Mouse (Mus musculus) CH12.LX (cell line): ENCODE results near the gene Ttc33. TPM values are rescaled to one million over a fixed set of nuclear protein-coding genes. Genes with fewer than 3 reads are reported as not detected.

ENCODE experiments used
- DNase-seq: peaks from one replicate; pipeline ENCODE4 v3.0.0-alpha.2; 2013; ENCODE audit errors: extremely low read depth
- H3K27ac ChIP-seq: 2 replicates; pipeline ENCODE4 v1.5.1; 2012; ENCODE audit warnings: low read depth, mild to moderate bottlenecking, control low read depth, moderate library complexity; ENCODE audit not compliant: insufficient read depth
- H3K27me3 ChIP-seq: replicated peaks from 2 replicates; pipeline ENCODE3; 2012; ENCODE audit warnings: inconsistent platforms
- H3K36me3 ChIP-seq, 2 experiments: replicated peaks in 1 of 2; 2 replicates each; pipeline versions ENCODE3 to v1.6.1; 2012; ENCODE audit warnings: inconsistent platforms in 1 of 2, low read length in 1 of 2, mild to moderate bottlenecking in 1 of 2, mixed read lengths in 1 of 2, moderate library complexity in 1 of 2; ENCODE audit not compliant: control insufficient read depth in 1 of 2, insufficient read depth in 1 of 2
- H3K4me1 ChIP-seq, 2 experiments: 2 replicates each; pipeline ENCODE4 v1.6.1; 2012; ENCODE audit warnings: inconsistent platforms in 1 of 2, moderate library complexity in 1 of 2; ENCODE audit not compliant: insufficient read depth in 2 of 2, control insufficient read depth in 1 of 2
- H3K4me2 ChIP-seq: 2 replicates; pipeline ENCODE4 v1.6.1; 2012; ENCODE audit warnings: low read depth, mild to moderate bottlenecking, control low read depth; ENCODE audit not compliant: poor library complexity, insufficient read depth, severe bottlenecking
- H3K4me3 ChIP-seq, 3 experiments: fragments of 150-350 bp in 1 of 3; sonication (generic) in 1 of 3; replicated peaks in 1 of 3; 2 replicates each; pipeline versions ENCODE3 to v1.5.1; 2011 to 2012; ENCODE audit warnings: low read depth in 2 of 3, low read length in 2 of 3, mild to moderate bottlenecking in 2 of 3, moderate library complexity in 2 of 3, control low read depth in 1 of 3, improper control_type of control experiment in 1 of 3, inconsistent platforms in 1 of 3, mixed read lengths in 1 of 3; ENCODE audit not compliant: poor library complexity in 1 of 3
- H3K79me2 ChIP-seq: replicated peaks from 2 replicates; pipeline ENCODE4 v1.6.1; 2012; ENCODE audit warnings: mild to moderate bottlenecking, moderate library complexity; ENCODE audit not compliant: control insufficient read depth, poor library complexity, insufficient read depth, severe bottlenecking; ENCODE audit errors: extremely low read depth
- H3K9ac ChIP-seq: 2 replicates; pipeline ENCODE4 v1.6.1; 2012; ENCODE audit warnings: low read depth, mild to moderate bottlenecking, control low read depth, moderate library complexity; ENCODE audit not compliant: insufficient read depth
- H3K9me3 ChIP-seq: replicated peaks from 2 replicates; pipeline ENCODE3; 2012; ENCODE audit warnings: low read length, inconsistent platforms, mixed read lengths
- CHD1 ChIP-seq: IDR thresholded peaks from 2 replicates; pipeline ENCODE4 v1.6.1; 2012; ENCODE audit warnings: low read depth, low read length, improper control_type of control experiment, inconsistent platforms
- ELF1 ChIP-seq: IDR thresholded peaks from 2 replicates; pipeline ENCODE4 v1.6.1; 2014; ENCODE audit warnings: low read depth, mild to moderate bottlenecking, inconsistent platforms, low read length, improper control_type of control experiment
- ETS1 ChIP-seq: conservative IDR thresholded peaks from 2 replicates; pipeline ENCODE4 v1.6.1; 2012; ENCODE audit warnings: low read depth, mild to moderate bottlenecking, inconsistent platforms, low read length, improper control_type of control experiment, moderate library complexity
- GABPA ChIP-seq: IDR thresholded peaks from 2 replicates; pipeline ENCODE4 v1.6.1; 2012; ENCODE audit warnings: low read depth, low read length, improper control_type of control experiment, inconsistent platforms; ENCODE audit not compliant: insufficient replicate concordance
- IRF4 ChIP-seq: IDR thresholded peaks from 2 replicates; pipeline ENCODE4 v1.6.1; 2014; ENCODE audit warnings: low read depth, mild to moderate bottlenecking, inconsistent platforms, low read length, improper control_type of control experiment
- KAT2A ChIP-seq: IDR thresholded peaks from 2 replicates; pipeline ENCODE4 v1.6.1; 2012; ENCODE audit warnings: low read length, improper control_type of control experiment, inconsistent platforms; ENCODE audit not compliant: insufficient replicate concordance
- MAFK ChIP-seq: IDR thresholded peaks from 2 replicates; pipeline ENCODE4 v1.6.1; 2011; ENCODE audit warnings: low read length, improper control_type of control experiment; ENCODE audit not compliant: insufficient replicate concordance
- MAX ChIP-seq: IDR thresholded peaks from 2 replicates; pipeline ENCODE4 v1.6.1; 2011; ENCODE audit warnings: low read length, improper control_type of control experiment
- MEF2A ChIP-seq: IDR thresholded peaks from 2 replicates; pipeline ENCODE4 v1.6.1; 2014; ENCODE audit warnings: low read depth, mild to moderate bottlenecking, inconsistent platforms, low read length, improper control_type of control experiment, borderline replicate concordance
- MXI1 ChIP-seq: IDR thresholded peaks from 2 replicates; pipeline ENCODE4 v1.6.1; 2011; ENCODE audit warnings: mild to moderate bottlenecking, low read depth, low read length, improper control_type of control experiment
- MYC ChIP-seq: IDR thresholded peaks from 2 replicates; pipeline ENCODE4 v1.6.1; 2011; ENCODE audit warnings: low read depth, mild to moderate bottlenecking, improper control_type of control experiment, low read length
- NELFE ChIP-seq: IDR thresholded peaks from 2 replicates; pipeline ENCODE4 v1.6.1; 2011; ENCODE audit warnings: low read depth, low read length, improper control_type of control experiment
- NRF1 ChIP-seq: IDR thresholded peaks from 2 replicates; pipeline ENCODE4 v1.6.1; 2014; ENCODE audit warnings: low read depth, mild to moderate bottlenecking, inconsistent platforms, low read length, improper control_type of control experiment, moderate library complexity
- PAX5 ChIP-seq: IDR thresholded peaks from 2 replicates; pipeline ENCODE4 v1.6.1; 2012; ENCODE audit warnings: low read length, inconsistent platforms, mixed read lengths
- POLR2A ChIP-seq: IDR thresholded peaks from 2 replicates; pipeline ENCODE4 v1.6.1; 2011; ENCODE audit warnings: low read depth, mild to moderate bottlenecking, improper control_type of control experiment, low read length
- POLR2AphosphoS2 ChIP-seq: IDR thresholded peaks from 2 replicates; pipeline ENCODE4 v1.6.1; 2011; ENCODE audit warnings: low read depth, low read length, improper control_type of control experiment
- RAD21 ChIP-seq: IDR thresholded peaks from 2 replicates; pipeline ENCODE4 v1.6.1; 2011; ENCODE audit warnings: low read depth, mild to moderate bottlenecking, low read length, improper control_type of control experiment, moderate library complexity
- SIN3A ChIP-seq: IDR thresholded peaks from 2 replicates; pipeline ENCODE4 v1.6.1; 2012; ENCODE audit warnings: low read length, improper control_type of control experiment, inconsistent platforms
- TCF12 ChIP-seq: IDR thresholded peaks from 2 replicates; pipeline ENCODE4 v1.6.1; 2014; ENCODE audit warnings: low read depth, mild to moderate bottlenecking, inconsistent platforms, low read length, improper control_type of control experiment
- USF1 ChIP-seq: IDR thresholded peaks from 2 replicates; pipeline ENCODE4 v1.6.1; 2014; ENCODE audit warnings: low read depth, mild to moderate bottlenecking, inconsistent platforms, low read length, improper control_type of control experiment
- ZC3H11A ChIP-seq: IDR thresholded peaks from 2 replicates; pipeline ENCODE4 v1.6.1; 2012; ENCODE audit warnings: low read depth, mild to moderate bottlenecking, inconsistent platforms, low read length, improper control_type of control experiment
- ZKSCAN1 ChIP-seq: IDR thresholded peaks from 2 replicates; pipeline ENCODE4 v1.6.1; 2012; ENCODE audit warnings: low read depth, inconsistent platforms, low read length, improper control_type of control experiment, borderline replicate concordance
- ZMIZ1 ChIP-seq: IDR thresholded peaks from 2 replicates; pipeline ENCODE4 v1.6.1; 2012; ENCODE audit warnings: low read depth, mild to moderate bottlenecking, inconsistent platforms, low read length, improper control_type of control experiment
- ZNF384 ChIP-seq: IDR thresholded peaks from 2 replicates; pipeline ENCODE4 v1.6.1; 2012; ENCODE audit warnings: low read depth, low read length, improper control_type of control experiment, inconsistent platforms
- dilution Hi-C: fragments of 300-500 bp; cut with MboI; formaldehyde crosslinking; loops from 2 replicates; pipeline ENCODE4 v1.14.3; 2020; ENCODE audit warnings: low sequenced_read_pairs; ENCODE audit not compliant: extremely low pct_unique_long_range_greater_than_20kb, extremely low pct_ligation_motif_present
- in situ Hi-C: fragments of 300-500 bp; cut with MboI; formaldehyde crosslinking; loops from 3 replicates; pipeline ENCODE4 v1.14.3; 2019; ENCODE audit warnings: low sequenced_read_pairs, low pct_ligation_motif_present, low pct_unique_long_range_greater_than_20kb, mixed read lengths
- polyA plus RNA-seq: library from polyadenylated mRNA; unstranded; fragments of >175 nt; gene quantifications from 2 replicates; pipeline ENCODE4 v1.2.1, GENCODE M21; 2012; ENCODE audit warnings: low read depth; ENCODE audit not compliant: insufficient read length
- total RNA-seq, 2 experiments: library from RNA; depleted of rRNA; stranded (reverse); fragments of 300-350 nt in 1 of 2; fragments of >200 nt in 1 of 2; gene quantifications; 2 replicates each; pipeline ENCODE4 v1.2.3; 2012 to 2014

Ttc33 gene
- total and polyA plus RNA-seq, 3 experiments = 24.5 to 53.6 (median 34.8) TPM

DNA sequence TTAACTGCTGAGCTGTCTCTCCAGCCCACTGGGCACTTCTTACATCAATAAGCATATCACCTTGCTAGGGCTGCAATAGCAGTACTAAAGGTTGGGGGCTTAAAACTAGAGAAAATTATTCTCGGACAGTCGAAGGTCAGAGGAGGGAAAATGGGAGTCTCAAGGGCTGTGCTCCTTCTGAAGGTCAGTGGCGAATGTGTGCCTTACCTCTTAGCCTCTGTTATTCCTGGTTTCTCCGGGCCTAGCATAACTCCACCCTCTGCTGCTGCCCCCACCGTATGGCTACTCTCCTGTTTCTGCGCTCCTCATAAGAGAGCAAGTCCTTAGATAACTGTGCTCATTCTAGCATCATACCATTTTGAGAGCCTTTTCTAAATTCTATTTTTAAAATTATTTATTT is 33.2 kb upstream of the Ttc33 start:
- no peak overlapping the region for H3K4me3 ChIP-seq
- H3K27ac ChIP-seq = no peak overlapping the region
- no peak for DNase-seq
- dilution Hi-C loops = no loop called here
- in situ Hi-C loops = no loop called here
- H3K4me2 ChIP-seq = no peak overlapping the region
- H3K4me1 ChIP-seq = peaks cover under 1 to 32% of the 10 kb centered on the region in 2 experiments; a peak in 3 of 4 replicates
- no peak for TF ChIP-seq IRF4
- TF ChIP-seq MYC = no peak
- no peak for TF ChIP-seq PAX5
- TF ChIP-seq RAD21 = no peak
- TF ChIP-seq SIN3A = no peak
- TF ChIP-seq MAX = no peak
- no peak for TF ChIP-seq ZNF384
- no peak for TF ChIP-seq KAT2A
- no peak for TF ChIP-seq MEF2A
- no peak for TF ChIP-seq CHD1
- no peak for TF ChIP-seq NELFE
- no peak for TF ChIP-seq TCF12
- TF ChIP-seq GABPA = no peak
- no peak for TF ChIP-seq NRF1
- TF ChIP-seq POLR2A = no peak
- TF ChIP-seq, all 38 proteins: peak for 0
- H3K9me3 ChIP-seq = no peaks in the 10 kb centered on the region
- H3K36me3 ChIP-seq = peaks cover 2 to 16% of the 10 kb centered on the region in 2 experiments
- no peaks in the 10 kb centered on the region for H3K27me3 ChIP-seq
- no peak overlapping the region for H3K9ac ChIP-seq
- H3K79me2 ChIP-seq = peaks cover 49% of the 10 kb centered on the region

DNA sequence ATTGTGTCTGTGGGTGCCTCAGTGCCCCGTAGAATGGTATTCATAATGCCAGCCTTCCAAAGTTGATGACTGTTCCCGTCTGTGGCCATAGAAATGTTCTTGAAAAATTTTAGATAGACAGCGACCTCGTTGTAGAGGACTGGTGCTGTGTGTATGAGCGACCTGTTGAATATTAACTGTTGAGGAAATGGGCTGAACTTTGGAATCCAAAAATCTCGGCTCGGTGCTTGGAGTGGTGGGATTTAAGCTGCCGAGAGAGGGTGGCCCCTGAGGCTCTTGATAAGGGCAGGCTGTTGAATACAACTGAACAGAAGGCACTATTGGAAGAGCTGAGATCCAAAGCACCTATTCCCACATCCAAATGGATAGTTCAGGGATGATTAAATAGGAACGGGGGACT is 30.7 kb upstream of the Ttc33 start:
- dilution Hi-C loops = no loop called here
- H3K4me1 ChIP-seq = peaks cover 3 to 55% of the 10 kb centered on the region in 2 experiments; a peak in 3 of 4 replicates
- H3K4me2 ChIP-seq = no peak overlapping the region

More for the DNA sequence above, 30.7 kb upstream of the Ttc33 start:
- H3K27ac ChIP-seq = no peak overlapping the region
- H3K9me3 ChIP-seq = no peaks in the 10 kb centered on the region
- H3K79me2 ChIP-seq = peaks cover 43% of the 10 kb centered on the region
- DNase-seq = no peak
- peaks cover 2 to 22% of the 10 kb centered on the region in 2 experiments for H3K36me3 ChIP-seq
- in situ Hi-C loops = no loop called here
- H3K4me3 ChIP-seq = no peak overlapping the region
- H3K27me3 ChIP-seq = no peaks in the 10 kb centered on the region
- no peak for TF ChIP-seq ZKSCAN1
- no peak for TF ChIP-seq POLR2AphosphoS2
- no peak for TF ChIP-seq ZMIZ1
- TF ChIP-seq CHD1 = no peak
- TF ChIP-seq ETS1 = no peak
- no peak for TF ChIP-seq ZC3H11A
- TF ChIP-seq MAFK = no peak
- no peak for TF ChIP-seq MXI1
- TF ChIP-seq TCF12 = no peak
- TF ChIP-seq ZNF384 = no peak
- TF ChIP-seq MAX = no peak
- no peak for TF ChIP-seq ELF1
- no peak for TF ChIP-seq GABPA
- TF ChIP-seq USF1 = no peak
- H3K9ac ChIP-seq = no peak overlapping the region
